Mouse (Mus musculus): ENCODE data around the gene Tns1.

DNA sequence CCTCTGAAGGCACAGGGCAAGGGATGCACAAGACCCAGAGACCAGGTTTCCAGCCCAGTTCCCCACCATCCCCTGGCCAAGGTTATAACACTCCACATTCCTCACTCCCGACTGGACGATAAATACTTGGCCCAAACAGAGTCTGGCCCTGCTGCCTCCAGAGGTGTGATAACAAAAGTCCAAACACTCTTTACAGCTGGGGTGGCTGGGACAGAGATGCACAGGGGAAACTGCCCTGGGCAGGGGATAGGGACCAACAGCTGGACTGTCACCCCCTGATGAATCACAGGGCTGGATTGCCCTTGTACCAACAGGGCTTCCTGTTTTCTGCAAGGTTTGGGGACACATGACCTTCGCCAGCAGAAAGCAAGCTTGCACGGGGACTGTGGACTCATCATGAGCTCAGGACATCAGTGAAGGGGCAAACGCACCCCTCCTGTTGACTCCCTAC lies 125.3 kb downstream of the Tns1 start:
- TF ChIP-seq TCF12 (IDR thresholded peaks at IDR 0.05; ENCODE audit: low read depth, low read length) = no peak
- no peak for TF ChIP-seq EP300 (IDR thresholded peaks at IDR 0.05; ENCODE audit: low read depth in 1 of 2, low read length in 2 of 2)
- no peak for TF ChIP-seq ZKSCAN1 (IDR thresholded peaks at IDR 0.05; ENCODE audit: low read depth, low read length)
- TF ChIP-seq POLR2A (IDR thresholded peaks at IDR 0.05; ENCODE audit: control insufficient read depth in 1 of 2, insufficient read depth in 1 of 2, low read depth in 1 of 2, low read length in 2 of 2, poor library complexity in 1 of 2) = no peak
